Mouse (Mus musculus) thymus, postnatal 0 days (tissue): ENCODE data around the gene Fgf22. TPM values are rescaled to one million over a fixed set of nuclear protein-coding genes. Genes with fewer than 3 reads are reported as not detected.
"Not testable (repeated sequence)": the region's sequence is repeated elsewhere in the genome, so short reads cannot be mapped to it uniquely, and the experiment has no call there.

Experiments
- DNase-seq: peaks from one replicate; pipeline ENCODE4 v3.0.0-alpha.2; 2015; ENCODE audit warnings: low spot score
- polyA plus RNA-seq: library from polyadenylated mRNA; unstranded; fragments of >200 nt; fragmentation: Nextera tagmentation; extraction: Ambion mirVana; gene quantifications from 2 replicates; pipeline ENCODE4 v1.2.1, GENCODE M21; 2015

The Fgf22 gene
- polyA plus RNA-seq, 1 experiment from 2014 or later = 0.23 TPM

DNA sequence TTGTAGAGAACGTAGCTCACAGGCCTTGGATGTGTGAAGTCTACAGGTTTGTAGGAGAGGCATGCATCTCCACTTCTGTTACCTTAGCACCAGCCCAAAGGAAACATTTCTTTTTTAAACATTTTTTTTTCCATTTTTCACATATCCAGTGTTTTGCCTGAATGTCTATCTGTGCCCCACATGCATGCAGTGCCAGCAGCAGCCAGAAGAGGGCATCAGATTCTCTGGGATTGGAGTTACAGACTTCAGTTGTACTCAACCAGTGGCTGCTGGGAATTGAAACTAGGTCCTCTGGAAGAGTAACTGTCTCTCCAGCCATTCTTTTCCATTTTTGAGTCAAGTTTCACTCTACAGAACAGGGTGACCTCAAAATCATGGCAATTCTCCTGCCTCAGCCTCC is 22.4 kb upstream of the Fgf22 start:
- peak; percentile 24 for DNase-seq

DNA sequence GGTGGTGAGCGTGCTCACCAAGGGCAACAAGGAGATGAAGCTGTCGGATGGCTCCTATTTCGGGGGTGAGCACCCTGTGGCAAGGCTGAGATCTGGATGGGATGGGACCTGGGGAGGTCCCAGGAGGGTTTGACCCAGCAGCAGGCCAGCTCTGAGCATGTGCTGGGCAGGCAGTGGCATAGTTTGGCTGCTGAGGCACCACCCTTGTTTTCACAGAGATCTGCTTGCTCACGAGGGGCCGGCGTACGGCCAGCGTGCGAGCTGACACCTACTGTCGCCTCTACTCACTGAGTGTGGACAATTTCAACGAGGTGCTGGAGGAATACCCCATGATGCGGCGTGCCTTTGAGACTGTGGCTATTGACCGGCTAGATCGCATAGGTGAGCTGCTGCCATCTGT is 21.0 kb upstream of the Fgf22 start:
- no peak for DNase-seq

DNA sequence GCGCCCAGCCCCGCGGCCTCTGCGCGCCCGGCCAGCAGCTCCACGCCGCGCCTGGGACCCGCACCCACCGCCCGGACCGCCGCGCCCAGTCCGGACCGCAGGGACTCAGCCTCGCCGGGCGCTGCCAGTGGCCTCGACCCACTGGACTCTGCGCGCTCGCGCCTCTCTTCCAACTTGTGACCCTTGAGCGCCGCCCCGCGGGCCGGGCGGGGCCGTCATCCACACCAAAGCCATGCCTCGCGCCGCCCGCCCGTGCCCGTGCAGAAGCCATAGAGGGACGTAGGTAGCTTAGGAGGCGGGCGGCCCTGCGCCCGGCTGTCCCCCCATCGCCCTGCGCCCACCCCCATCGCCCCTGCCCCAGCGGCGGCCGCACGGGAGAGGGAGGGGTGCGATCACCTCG is 19.5 kb upstream of the Fgf22 start:
- no peak for DNase-seq

DNA sequence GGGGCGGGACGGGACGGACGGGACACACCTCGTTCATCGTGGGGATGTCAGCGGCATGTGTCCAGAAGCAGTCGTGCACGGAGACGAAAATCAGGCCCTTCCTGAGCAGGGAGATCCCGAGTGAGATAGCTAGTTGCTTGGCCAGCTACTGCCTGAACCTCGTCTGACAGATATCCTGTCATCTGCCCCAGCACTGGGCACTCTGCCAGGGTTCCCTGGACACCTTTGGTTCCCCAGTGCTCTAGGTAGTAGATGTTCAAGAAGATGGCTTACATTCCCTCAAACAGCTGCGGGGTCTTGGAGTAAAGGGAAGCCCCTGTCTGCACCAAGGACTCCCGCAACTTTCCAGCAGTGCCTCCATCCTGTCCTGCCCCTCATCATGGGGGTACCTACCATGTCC is 18.2 kb upstream of the Fgf22 start:
- DNase-seq = no peak

DNA sequence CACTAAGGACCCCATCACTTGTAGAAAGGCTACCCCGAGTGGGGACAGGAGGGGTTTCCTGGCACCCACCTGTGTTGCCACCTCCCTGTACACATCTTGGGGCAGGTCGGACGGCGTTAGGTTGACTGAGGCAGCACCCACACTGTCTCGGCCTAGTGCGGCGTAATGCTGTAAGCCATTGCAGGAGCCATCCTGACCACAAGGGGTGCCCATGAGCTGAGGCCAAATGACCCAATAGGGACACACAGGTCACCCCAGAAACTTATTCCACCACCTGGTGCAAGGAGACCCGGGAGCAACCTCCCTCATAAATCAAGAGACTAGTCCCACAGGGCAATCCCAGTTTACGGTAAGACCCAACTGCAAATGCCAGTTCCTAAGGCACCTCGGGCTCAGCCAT is 16.6 kb upstream of the Fgf22 start:
- peak; percentile 13 for DNase-seq

DNA sequence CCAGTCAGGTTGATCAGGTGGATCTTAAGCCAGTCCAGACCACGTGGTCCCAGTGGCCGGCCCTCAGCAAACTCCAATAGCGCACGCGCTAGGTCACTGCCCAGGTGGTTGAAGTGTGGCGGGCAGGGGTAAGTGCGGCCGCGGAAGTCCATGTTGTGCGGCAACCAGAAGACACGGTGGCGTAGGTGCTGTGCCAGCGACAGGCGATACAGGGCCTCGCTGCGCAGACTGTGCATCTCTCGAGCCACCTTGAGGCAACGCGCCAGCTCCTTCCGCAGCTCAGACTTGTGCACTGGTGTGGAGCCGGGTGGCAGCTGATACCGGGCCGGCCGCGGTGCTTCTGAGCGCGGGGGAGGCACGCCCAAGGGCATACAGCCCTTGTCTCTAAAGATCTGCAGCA is 15.6 kb upstream of the Fgf22 start:
- no peak for DNase-seq

DNA sequence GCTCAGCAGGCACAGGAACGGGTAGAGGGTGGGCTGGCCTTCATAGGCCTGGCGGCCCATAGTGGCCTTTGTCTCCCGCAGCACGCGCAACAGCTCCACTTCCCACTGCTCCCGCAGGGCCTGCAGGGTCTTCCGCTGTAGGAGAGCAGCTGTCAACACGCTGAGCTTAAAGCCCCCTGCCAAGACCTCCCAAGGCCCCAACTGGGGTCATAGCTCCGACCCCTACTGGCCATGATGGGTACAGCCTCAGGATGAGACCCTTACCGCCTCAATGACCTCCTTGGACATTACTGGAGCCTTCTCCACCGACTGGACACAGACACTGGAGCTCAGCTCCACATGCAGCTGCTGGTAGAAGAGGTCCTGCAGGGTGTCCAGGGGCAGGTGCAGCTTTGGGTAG is 14.0 kb upstream of the Fgf22 start:
- DNase-seq = no peak

DNA sequence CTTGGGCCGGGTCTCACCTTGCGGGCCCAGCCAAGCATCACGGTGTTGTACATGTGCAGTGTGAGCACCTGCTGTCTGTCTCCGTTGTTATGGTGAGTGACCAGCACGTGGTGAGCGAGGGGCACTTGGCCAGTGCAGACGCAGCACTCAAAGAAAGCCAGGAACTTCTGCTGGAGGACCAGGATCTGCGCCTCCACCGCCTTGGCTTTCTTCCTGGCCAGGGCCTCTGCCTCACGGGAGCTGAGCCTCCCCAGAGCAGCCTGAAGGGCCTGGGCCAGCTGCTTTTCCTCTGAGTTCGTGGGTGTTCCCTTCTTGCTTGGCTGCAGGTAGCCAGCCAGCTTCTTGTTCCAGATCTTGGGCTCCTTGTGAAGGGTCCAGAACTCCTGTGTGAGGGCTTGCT is 11.7 kb upstream of the Fgf22 start:
- DNase-seq = no peak

DNA sequence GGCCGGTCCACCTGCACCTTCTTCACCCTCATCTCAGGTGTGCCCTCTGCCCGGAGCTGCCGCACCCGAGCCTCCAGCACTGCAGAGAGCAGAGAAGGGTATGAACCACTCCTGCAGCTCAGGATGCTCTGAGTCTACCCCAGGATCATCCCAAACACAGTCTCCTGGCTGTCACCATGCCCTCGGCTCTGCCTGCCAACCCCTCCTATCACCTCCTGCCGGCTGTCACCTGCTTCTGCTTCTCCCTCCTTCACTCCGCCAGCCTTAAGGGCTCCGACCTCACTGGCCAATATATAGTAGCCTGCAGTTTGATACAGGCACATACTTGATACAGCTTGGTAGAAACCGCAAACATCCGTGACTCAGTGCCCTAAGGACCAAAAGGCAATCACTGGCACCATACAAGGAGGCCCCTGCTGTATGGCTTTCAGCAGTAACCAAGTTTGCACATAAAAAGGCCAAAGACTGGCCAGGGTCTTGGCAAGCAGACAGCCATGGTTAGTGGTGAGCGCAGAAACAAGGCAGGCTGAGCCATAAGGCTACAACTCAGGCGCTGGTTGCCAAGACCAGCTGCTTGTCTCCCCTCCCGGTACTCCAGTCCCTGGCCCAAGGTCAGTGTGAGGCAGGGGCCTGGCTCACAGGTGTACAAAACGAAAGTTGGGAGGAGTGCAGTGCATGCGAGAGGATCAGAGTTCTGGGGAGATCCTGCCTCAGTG is 11.1 kb upstream of the Fgf22 start:
- DNase-seq = no peak

DNA sequence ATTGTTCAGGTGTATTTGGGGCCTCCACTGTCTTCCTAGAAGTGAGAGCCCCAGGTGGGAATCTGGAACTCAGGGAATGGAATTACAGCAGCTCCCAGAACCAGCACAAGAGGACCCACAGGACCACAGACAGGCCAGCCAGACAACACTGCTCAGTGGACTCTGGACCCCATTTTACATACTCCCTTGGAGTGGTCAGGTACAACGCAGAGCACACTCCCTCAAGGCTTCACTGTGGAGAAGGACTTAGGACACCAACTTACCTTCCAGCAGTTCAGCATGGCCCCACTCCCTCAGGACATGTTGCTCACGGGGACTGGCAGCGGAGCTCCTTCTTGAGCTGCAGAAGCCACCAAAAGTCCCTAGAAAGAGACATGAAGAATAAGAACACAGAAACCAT is 9.5 kb upstream of the Fgf22 start:
- no peak for DNase-seq

DNA sequence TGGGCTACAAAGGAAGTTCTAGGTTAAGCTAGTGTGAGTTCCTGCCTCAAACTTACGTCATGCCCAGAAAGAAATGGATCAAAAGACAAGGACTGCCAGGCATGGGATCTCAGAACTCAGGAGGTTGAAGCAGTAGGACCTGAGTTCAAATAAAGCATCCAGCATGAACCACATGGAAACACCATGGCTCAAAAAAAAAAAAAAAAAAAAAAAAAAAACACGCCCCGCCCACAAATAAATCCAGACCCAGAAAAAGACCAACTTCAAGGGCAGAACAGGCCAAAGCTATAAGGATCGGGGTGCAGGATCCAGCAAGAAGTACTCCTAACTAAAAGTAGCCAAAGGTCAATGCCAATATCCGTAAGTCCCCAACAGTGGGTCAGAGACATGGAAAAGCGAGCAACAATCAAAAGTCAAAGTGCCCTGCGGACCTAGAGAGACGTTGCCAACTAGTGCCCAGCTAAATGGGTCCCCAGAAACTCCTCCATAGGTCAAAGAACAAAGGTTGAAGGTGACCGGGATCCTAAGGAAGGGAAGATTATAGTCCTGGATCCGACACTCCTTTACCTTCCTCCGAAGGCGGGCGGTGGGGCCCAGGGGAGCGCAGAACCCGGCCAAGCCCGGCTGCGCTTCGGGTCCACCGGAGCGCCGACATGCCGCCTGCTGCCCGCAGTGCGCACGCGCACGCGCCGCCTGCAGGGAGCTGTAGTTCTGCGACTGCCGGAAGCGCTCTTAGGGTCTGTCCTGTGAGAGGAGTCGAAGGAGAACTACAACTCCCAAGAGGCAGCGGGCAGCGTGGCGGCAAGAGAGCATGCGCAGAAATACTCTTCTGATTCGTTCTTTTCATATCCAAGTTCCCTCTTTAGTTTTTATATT is 8.7 kb upstream of the Fgf22 start, which contains the start of gene Polrmt:
Gene Polrmt (minus strand): TSS at position 684 of the 876 bp plus-strand sequence.
- DNase-seq = peak; percentile 98

DNA sequence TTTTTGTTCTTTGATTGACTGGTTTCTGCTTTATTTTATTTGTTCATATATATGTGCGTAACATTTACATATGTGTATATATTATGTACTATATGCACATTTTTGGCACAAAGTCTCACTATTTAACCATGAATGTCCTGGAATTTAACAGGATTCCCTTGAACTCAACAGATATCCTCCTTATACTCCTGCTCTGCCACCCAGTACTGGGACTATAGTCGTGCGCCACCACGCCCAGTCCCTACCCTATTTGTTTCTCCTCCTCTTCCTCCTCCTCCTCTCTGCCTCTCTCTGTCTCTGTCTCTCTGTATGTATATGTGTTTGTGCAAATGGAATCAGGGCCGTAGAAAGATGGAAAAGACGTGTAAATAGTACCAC is 8.1 kb upstream of the Fgf22 start:
- DNase-seq = no peak

DNA sequence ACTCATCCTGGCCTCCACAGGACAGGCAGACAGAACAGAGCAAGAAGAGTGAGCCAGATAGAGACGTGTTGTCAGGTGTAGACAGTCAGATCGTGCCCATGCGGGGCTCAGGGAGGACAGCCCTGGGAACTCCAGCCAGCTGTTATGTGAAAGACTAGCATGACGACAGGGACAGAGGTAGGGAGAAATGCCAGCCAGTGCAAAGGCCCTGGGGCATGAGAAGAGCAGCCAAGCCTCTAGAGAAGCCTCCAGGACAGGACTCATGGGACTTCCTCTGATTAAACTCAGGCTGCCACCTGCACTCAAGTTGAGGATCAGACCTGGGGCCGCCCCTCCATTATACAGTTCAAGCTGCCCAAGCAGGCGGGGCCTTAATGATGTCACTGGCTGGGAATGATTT is 6.4 kb upstream of the Fgf22 start:
- no peak for DNase-seq

DNA sequence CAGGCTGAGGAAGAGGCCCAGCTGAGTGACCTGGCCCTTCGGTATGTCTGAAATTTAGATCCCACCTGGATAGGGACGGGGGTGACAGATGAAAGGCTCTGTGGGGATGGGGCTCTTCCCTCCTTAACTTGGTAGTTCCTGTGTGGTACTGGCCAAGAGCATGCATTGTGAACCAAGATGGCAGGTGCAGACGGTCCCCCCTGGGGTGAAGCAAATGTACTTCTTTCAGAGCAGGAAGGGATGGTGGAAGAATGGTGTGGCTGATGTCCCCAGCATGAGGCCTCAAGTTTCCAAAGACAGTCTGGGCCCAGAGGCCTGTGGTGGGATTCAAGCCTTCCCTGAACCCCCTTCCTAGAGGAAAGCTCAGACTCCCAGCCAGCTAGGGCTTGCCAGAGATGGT is 978 bp downstream of the Fgf22 start:
- DNase-seq = no peak

DNA sequence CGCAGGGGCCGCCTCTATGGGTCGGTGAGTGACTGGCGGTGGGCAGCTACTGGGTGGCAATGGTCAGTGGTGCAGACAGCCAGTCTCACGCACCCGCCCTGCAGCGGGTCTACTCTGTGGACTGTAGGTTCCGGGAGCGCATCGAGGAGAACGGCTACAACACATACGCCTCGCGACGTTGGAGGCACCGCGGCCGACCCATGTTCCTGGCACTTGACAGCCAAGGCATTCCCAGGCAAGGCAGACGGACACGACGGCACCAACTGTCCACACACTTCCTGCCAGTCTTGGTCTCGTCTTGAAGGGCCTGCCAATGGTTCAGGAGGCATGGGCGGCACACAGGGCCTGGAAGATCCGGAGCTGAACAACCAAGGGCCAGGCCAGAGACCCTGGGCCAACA is 1.8 kb downstream of the Fgf22 start:
- no peak for DNase-seq

DNA sequence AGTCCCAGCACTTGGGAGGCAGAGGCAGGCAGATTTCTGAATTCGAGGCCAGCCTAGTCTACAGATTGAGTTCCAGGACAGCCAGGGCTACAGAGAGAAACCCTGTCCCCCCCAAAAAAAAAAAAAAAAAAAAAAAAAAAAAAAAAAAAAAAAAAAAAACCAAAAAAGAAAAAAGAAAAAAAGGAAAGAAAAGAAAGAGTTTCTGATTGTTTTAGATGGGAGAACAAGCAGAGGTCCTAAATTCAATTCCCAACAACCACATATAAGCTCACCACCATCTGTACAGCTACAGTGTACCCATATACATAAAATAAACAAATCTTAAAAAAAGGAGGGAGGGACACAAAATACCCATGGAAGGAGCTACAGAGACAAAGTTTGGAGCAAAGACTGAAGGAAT is 4.8 kb downstream of the Fgf22 start:
- DNase-seq = not testable (repeated sequence)

DNA sequence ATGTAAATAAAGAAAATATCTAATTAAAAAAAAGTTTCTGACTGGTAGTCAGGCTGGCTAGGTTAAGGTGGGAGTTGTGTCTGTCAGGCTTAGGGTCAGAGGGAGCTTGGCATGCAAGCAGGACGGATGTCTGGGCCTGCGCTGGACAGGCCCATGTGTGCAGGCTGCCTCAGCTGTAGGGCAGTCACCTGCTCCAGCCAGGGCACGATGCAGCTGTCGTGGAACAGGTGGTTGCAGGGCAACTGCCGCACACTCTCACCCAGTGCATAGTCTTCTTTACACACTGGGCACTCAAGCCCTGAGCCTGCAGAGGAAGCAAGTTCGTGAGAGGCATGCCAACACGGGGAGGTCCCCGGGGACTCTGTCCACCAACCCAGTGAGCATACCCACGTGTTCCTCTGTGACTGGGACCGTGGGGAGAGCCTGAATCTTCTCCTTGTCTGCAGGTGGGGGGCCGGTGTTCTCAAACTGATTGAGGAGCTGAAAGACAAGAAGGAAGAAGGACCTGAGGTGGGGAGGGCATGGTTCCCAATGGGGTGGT is 5.8 kb downstream of the Fgf22 start:
- DNase-seq = no peak

DNA sequence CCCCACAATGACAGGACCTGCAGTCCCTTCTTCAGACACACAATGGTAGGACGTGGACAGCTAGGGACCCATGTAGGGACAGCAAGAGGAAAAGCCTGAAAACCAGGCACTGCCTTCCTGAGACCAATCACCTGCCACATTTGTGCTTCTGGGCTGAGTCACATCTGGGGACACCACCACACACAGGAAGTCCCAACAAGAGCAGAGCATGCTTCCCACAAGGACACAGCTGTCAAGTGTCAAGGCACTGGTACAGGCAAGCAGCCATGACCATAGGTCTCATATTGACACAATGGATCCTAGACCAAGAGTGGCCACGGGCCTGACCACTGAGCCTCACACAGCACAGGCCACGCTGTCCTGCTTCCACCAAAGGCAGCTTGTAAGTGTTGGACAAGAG is 8.0 kb downstream of the Fgf22 start:
- DNase-seq = no peak

DNA sequence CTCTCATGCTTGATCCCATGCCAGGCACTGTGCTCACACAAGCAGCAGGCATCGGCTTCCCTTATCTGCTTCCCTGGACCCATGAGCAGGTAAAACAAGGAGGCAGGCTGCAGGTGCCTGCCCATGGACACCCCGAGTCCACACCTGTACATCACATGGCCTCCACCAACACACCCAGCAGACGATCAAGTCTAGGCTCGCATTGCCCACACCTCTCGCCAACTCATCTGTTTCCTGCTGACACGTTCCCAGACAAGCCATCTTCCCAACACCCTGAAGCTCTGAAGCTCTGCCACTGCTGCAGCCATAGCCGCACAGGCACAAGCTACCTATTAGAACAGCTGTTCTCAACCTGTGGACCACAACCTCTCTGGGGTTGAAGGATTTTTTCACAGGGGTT is 9.4 kb downstream of the Fgf22 start:
- no peak for DNase-seq

DNA sequence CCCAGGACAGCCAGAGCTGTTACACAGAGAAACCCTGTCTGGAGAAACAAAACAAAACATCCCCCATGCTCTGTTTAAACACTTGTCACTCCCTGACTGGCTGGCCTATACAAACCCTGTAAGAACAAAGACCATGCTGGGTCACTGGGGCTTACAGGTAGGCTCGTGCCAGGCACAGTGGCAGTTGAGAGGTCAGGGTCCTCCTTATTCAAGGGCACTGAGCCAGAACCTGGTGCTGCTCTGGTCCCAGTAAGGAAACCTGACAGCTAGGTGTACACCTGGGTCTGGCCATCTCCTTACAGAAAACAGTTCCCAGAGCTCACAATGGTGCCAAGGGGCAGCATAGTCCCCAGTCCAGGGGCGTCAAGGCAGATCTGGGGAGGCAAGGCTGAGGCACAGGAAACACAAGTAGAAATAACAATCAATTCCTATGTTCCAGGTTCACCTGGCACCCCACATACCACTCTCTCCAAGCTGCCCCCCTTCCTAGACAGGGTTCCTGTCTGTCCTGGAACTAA is 10.4 kb downstream of the Fgf22 start:
- DNase-seq = no peak

DNA sequence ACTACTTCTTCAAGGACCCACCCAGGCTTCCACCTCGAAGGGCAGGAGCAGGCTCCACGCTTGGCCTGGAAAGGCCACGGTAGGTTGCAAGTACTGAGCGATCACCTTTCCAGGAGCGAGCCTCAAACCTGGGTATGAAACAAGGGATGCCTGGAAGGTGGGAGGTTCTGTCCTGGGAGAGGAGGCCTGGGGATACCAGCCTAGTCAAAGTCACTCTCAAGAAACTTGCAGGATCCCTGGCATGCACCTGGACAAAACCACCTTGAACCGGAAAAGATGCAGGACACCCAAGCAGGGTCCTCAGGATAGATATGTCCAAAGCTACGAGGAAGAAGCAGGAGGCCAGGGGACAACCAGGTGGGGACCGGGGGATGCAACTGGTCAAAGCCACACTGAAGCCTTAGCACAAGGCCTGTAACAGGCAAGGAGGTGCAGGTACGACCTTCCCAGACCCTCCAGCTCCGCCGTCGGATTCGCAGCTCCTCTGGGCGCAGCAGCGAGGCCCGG is 11.2 kb downstream of the Fgf22 start:
- DNase-seq = no peak
